Mouse (Mus musculus) megakaryocyte, embryonic 14.5 days (primary cell): ENCODE results near the gene Adprhl2. TPM values are rescaled to one million over a fixed set of nuclear protein-coding genes. Genes with fewer than 3 reads are reported as not detected.

Experiments used
- H3K27me3 ChIP-seq: replicated peaks from 2 replicates; pipeline ENCODE3; 2012; ENCODE audit warnings: inconsistent platforms
- H3K36me3 ChIP-seq: replicated peaks from 2 replicates; pipeline ENCODE3; 2012; ENCODE audit warnings: low read length, inconsistent platforms, mixed read lengths
- H3K4me1 ChIP-seq: 2 replicates; pipeline ENCODE4 v1.6.1; 2012; ENCODE audit warnings: inconsistent platforms
- H3K4me3 ChIP-seq: replicated peaks from 2 replicates; pipeline ENCODE3; 2012; ENCODE audit warnings: moderate library complexity, mild to moderate bottlenecking, inconsistent platforms
- H3K9me3 ChIP-seq: 2 replicates; pipeline ENCODE4 v1.6.1; 2012; ENCODE audit warnings: inconsistent platforms
- FLI1 ChIP-seq: IDR thresholded peaks from 2 replicates; pipeline ENCODE4 v1.6.1; 2012; ENCODE audit warnings: low read length, inconsistent platforms, mixed read lengths
- GATA1 ChIP-seq: IDR thresholded peaks from 3 replicates; pipeline ENCODE4 v1.6.1; 2012; ENCODE audit warnings: mixed read lengths, low read length, inconsistent platforms, borderline replicate concordance
- polyA plus RNA-seq: library from polyadenylated mRNA; stranded (reverse); fragments of >175 nt; gene quantifications from 2 replicates; pipeline ENCODE4 v1.2.3, GENCODE M21; 2012; ENCODE audit warnings: low replicate concordance; ENCODE audit not compliant: insufficient read depth

The Adprhl2 gene
- polyA plus RNA-seq, 1 experiment = 35.0 TPM

DNA sequence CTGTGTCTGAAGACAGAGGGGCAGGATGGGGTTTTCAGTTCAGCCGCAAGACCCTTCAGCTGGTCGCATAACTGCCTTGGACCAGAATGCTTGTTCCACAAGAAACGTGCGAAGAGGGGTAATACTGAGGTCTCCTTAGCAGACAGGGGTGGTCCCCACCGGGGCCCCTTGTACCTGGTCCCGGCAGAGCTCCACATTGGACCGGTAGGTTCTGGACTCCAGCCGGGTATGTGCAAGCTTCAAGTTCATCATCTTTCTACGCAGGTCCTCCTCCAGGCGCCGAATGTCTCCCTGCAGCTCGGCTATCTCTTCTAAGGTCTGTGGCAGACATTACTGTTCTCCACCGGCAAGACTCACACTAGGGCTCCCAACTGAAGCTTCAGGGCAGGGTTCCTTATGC, 1.1 kb upstream of the Adprhl2 start:
- H3K4me1 ChIP-seq = peaks cover 39% of the 10 kb centered on the region
- peaks cover 24% of the 10 kb centered on the region for H3K36me3 ChIP-seq
- peaks cover 26% of the 10 kb centered on the region for H3K27me3 ChIP-seq
- H3K9me3 ChIP-seq = no peaks in the 10 kb centered on the region
- no peak for TF ChIP-seq FLI1
- no peak for TF ChIP-seq GATA1
- no peak overlapping the region for H3K4me3 ChIP-seq

GRCm38 (mm10) chr4:126321854-126322511, 480 bp upstream of the Adprhl2 start:
- peak overlapping the region; percentile 99 for H3K4me3 ChIP-seq
- no peaks in the 10 kb centered on the region for H3K9me3 ChIP-seq
- H3K4me1 ChIP-seq = peaks cover 41% of the 10 kb centered on the region
- TF ChIP-seq GATA1 (no peak), FLI1 (no peak)
- peaks cover 30% of the 10 kb centered on the region for H3K36me3 ChIP-seq
- peaks cover 23% of the 10 kb centered on the region for H3K27me3 ChIP-seq

DNA sequence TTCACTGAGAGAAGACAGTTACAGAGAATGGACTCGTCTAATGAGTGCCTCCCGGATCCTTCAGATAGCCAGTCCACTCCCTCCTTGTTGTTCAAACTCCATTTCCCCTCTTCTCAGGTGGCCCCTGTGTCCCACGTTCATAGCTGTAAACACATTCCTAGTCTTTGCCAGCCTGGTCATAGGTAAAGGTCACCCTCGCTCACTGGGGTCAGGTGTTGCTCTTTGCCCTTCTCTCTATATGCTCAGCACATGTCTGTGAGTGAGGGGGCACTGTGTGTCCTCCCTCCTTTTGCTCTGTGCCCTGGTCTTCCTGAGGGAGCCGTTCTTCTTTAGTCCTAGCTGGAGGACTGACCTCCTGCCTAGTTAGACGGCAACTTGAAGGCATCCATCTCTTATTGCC, 1.7 kb downstream of the Adprhl2 start:
- H3K36me3 ChIP-seq = peaks cover 51% of the 10 kb centered on the region
- H3K9me3 ChIP-seq = no peaks in the 10 kb centered on the region
- H3K27me3 ChIP-seq = peaks cover 20% of the 10 kb centered on the region
- H3K4me3 ChIP-seq = peak overlapping the region; percentile 51
- TF ChIP-seq FLI1 (no peak), GATA1 (no peak)
- peaks cover 44% of the 10 kb centered on the region for H3K4me1 ChIP-seq

- peaks cover 57% of the 10 kb centered on the region for H3K36me3 ChIP-seq
- H3K27me3 ChIP-seq = peaks cover 3% of the 10 kb centered on the region
- TF ChIP-seq GATA1 (no peak), FLI1 (no peak)
- H3K4me1 ChIP-seq = peaks cover 67% of the 10 kb centered on the region
- H3K9me3 ChIP-seq = no peaks in the 10 kb centered on the region
- H3K4me3 ChIP-seq = no peak overlapping the region
Observed at GRCm38 (mm10) chr4:126316443-126317040, 5.0 kb downstream of the Adprhl2 start.

GRCm38 (mm10) chr4:126315931-126316330, 5.6 kb downstream of the Adprhl2 start:
- Histone ChIP-seq H3K4me3 (no peak overlapping the region), H3K27me3 (peaks cover 4% of the 10 kb centered on the region), H3K4me1 (peaks cover 66% of the 10 kb centered on the region), H3K9me3 (no peaks in the 10 kb centered on the region), H3K36me3 (peaks cover 57% of the 10 kb centered on the region)
- TF ChIP-seq FLI1 (no peak), GATA1 (no peak)

DNA sequence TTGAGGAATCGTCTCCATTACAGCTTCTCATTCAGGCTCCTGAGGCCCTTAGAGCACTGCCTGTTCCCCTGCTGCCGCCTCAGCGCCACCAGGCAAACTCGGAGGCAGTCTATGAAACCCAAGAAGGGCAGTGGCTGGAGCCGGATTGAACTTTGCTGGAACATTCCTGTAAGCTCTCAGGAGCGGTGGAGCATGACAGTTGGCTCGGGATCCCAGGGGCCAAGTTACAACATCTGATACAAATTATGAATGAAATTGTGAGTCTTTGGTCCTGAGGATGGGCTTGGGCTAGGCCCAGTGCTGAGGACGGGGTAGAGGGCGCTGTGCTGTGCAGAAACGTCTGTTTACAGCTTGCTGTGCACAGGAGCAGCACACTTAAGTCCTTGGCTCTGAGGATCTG, 7.1 kb downstream of the Adprhl2 start:
- Histone ChIP-seq H3K9me3 (no peaks in the 10 kb centered on the region), H3K27me3 (peaks cover 6% of the 10 kb centered on the region), H3K4me1 (peaks cover 60% of the 10 kb centered on the region), H3K36me3 (peaks cover 51% of the 10 kb centered on the region), H3K4me3 (no peak overlapping the region)
- TF ChIP-seq GATA1 (no peak), FLI1 (no peak)

DNA sequence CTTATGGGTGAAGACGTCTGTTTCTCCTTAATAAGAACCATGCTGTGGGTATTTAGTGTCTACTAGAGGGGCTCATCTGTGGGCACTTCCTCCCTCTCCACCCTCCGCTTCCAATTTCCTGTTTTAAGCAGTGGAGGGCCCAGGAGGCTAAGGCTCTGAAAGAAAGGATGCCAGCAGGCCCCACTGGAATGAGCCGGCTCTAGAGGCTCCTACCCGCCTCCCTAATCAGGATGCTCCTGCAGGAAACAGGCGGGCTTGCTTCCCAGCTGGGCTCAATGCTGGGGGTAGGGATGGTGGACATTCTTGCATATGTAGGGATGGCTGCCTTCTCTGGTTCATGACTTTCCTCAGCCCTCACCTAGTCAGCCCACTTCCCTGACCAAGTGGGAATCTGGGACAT, 8.3 kb downstream of the Adprhl2 start:
- H3K9me3 ChIP-seq = no peaks in the 10 kb centered on the region
- H3K27me3 ChIP-seq = peaks cover 14% of the 10 kb centered on the region
- peaks cover 39% of the 10 kb centered on the region for H3K36me3 ChIP-seq
- H3K4me3 ChIP-seq = no peak overlapping the region
- H3K4me1 ChIP-seq = peaks cover 64% of the 10 kb centered on the region
- TF ChIP-seq FLI1 = no peak
- TF ChIP-seq GATA1 = no peak

GRCm38 (mm10) chr4:126311566-126312200, 9.8 kb downstream of the Adprhl2 start:
- peaks cover 24% of the 10 kb centered on the region for H3K36me3 ChIP-seq
- H3K9me3 ChIP-seq = no peaks in the 10 kb centered on the region
- TF ChIP-seq GATA1 (no peak), FLI1 (no peak)
- H3K27me3 ChIP-seq = peaks cover 22% of the 10 kb centered on the region
- H3K4me1 ChIP-seq = peaks cover 59% of the 10 kb centered on the region
- H3K4me3 ChIP-seq = no peak overlapping the region

DNA sequence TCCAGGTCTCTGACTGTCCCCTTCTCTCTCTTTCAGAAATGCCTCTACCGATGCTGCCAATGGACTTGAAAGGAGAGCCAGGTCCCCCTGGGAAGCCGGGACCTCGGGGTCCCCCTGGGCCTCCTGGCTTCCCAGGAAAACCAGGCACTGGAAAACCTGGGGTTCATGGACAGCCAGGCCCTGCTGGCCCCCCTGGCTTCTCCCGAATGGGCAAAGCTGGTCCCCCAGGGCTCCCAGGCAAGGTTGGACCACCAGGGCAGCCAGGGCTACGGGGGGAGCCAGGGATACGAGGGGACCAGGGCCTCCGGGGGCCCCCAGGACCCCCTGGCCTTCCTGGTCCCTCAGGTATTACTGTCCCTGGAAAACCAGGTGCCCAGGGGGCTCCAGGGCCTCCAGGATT, 11.2 kb downstream of the Adprhl2 start:
- peaks cover 11% of the 10 kb centered on the region for H3K36me3 ChIP-seq
- no peak overlapping the region for H3K4me3 ChIP-seq
- no peak for TF ChIP-seq GATA1
- peaks cover 10% of the 10 kb centered on the region for H3K9me3 ChIP-seq
- H3K27me3 ChIP-seq = peaks cover 23% of the 10 kb centered on the region
- H3K4me1 ChIP-seq = peaks cover 54% of the 10 kb centered on the region

- H3K9me3 ChIP-seq = peaks cover 11% of the 10 kb centered on the region
- H3K27me3 ChIP-seq = peaks cover 24% of the 10 kb centered on the region
- H3K4me3 ChIP-seq = peak overlapping the region; percentile 84
- H3K4me1 ChIP-seq = peaks cover 53% of the 10 kb centered on the region
- peaks cover 8% of the 10 kb centered on the region for H3K36me3 ChIP-seq
- TF ChIP-seq FLI1 (no peak), GATA1 (no peak)
Observed at GRCm38 (mm10) chr4:126309922-126310309, 11.6 kb downstream of the Adprhl2 start.
